Mouse (Mus musculus) heart, embryonic 11.5 days (tissue): Measurements from ENCODE around the gene Zfp282. TPM values are rescaled to one million over a fixed set of nuclear protein-coding genes. Genes with fewer than 3 reads are reported as not detected.
A peak's percentile ranks its signal among the peaks of the same experiment; 100 is the strongest.

ENCODE experiments used
- ATAC-seq: fragments of 200-750 bp; cut with Nextera tagmentation; replicated peaks from 2 replicates; pipeline ENCODE4 v1.8.0; 2017; ENCODE audit warnings: moderate library complexity; ENCODE audit not compliant: insufficient number of reproducible peaks, low FRiP score, low TSS enrichment
- H3K27ac ChIP-seq: fragments of 300-500 bp; sonication (generic); 2 replicates; pipeline ENCODE4 v1.5.1; 2014; ENCODE audit warnings: mild to moderate bottlenecking, low read depth, low read length
- H3K27me3 ChIP-seq: fragments of 300-500 bp; sonication (generic); 2 replicates; pipeline ENCODE4 v1.6.1; 2014; ENCODE audit warnings: mild to moderate bottlenecking, low read length, mixed read lengths; ENCODE audit not compliant: control insufficient read depth, insufficient read depth
- H3K36me3 ChIP-seq: fragments of 300-500 bp; sonication (generic); 2 replicates; pipeline ENCODE4 v1.6.1; 2014; ENCODE audit warnings: mild to moderate bottlenecking, low read length, moderate library complexity, mixed read lengths; ENCODE audit not compliant: control insufficient read depth, insufficient read depth
- H3K4me1 ChIP-seq: fragments of 300-500 bp; sonication (generic); 2 replicates; pipeline ENCODE4 v1.6.1; 2014; ENCODE audit warnings: low read length; ENCODE audit not compliant: control insufficient read depth, insufficient read depth
- H3K4me2 ChIP-seq: fragments of 300-500 bp; sonication (generic); 2 replicates; pipeline ENCODE4 v1.6.1; 2014; ENCODE audit warnings: mild to moderate bottlenecking, moderate library complexity
- H3K4me3 ChIP-seq: fragments of 300-500 bp; sonication (generic); 2 replicates; pipeline ENCODE4 v1.5.1; 2014; ENCODE audit warnings: low read depth, low read length
- H3K9ac ChIP-seq: fragments of 300-500 bp; sonication (generic); 2 replicates; pipeline ENCODE4 v1.6.1; 2014; ENCODE audit warnings: mild to moderate bottlenecking, low read depth, low read length, moderate library complexity
- H3K9me3 ChIP-seq: fragments of 300-500 bp; sonication (generic); replicated peaks from 2 replicates; pipeline ENCODE4 v1.6.1; 2016; ENCODE audit warnings: low read length; ENCODE audit not compliant: control insufficient read depth
- WGBS: fragments of 180-500 bp; shearing (Covaris S2); extraction: QIAGEN DNeasy Blood & Tissue Kit; methylation state at CpG from one replicate; pipeline ENCODE4 v1.1.7; 2014; ENCODE audit not compliant: insufficient replicate concordance; 5-methylcytosine and 5-hydroxymethylcytosine counted together
- polyA plus RNA-seq: library from polyadenylated mRNA; unstranded; fragments of >200 nt; fragmentation: Nextera tagmentation; extraction: Ambion mirVana; gene quantifications from 2 replicates; pipeline ENCODE4 v1.2.1, GENCODE M21; 2014

The Zfp282 gene
- polyA plus RNA-seq, 1 experiment from 2014 or later, result 6.0 TPM

DNA sequence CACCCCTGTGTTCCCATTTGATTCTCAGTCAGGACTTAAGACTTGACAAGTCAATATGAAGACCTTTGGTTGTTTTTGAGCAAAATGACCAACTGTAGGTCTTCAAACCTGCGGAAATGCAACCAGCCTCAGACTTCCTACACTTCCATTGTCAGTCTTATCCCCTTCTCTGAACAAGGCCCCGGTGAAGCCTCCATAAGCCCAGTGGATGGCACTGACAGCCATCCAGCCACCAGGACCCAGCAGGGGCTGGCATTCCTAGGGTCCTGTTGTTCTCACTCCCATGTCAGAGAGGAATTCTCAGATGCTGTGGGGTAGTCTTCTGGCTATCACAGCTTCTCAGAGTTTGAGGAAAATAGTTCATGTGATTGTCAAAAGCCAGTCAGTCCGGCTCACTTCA is 1.6 kb downstream of the Zfp282 start:
- H3K27ac ChIP-seq, result no peak overlapping the region

DNA sequence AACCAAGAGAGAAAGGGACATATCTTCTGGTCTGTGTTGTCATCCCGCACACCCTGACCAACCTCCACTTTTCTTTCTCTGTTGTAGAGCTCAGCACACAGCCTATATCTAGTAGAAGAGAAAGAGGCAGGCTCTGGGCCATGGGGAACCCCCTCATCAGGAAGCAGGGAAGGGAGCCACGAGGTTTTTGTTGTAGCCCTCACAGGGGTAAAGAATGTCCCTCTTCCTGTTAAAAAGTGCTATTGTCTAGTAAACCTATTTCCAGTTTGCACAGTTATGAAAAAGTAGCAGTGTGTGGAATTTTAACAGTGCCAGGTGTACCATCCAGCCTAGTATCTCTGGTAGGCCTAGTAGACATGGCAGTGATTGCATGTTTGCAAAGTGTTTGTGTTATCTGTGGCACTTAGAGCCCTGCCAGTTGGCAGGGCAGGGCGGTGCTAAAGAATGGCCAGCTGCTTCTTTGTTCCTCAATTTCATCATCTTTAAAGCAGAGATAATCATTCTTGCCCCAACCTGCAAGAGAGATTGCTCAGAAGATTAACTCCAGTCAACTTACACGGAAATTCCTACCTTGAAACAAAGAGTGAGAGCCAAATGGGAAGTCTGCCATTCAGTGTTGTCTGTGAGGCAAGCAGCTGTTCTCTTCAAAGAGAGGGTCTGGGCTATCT is 2.2 kb downstream of the Zfp282 start:
- H3K27ac ChIP-seq, result no peak overlapping the region
- H3K9me3 ChIP-seq, result no peaks in the 10 kb centered on the region
- peak overlapping the region; percentile 93; the same call in 1 of the 2 replicates for H3K9ac ChIP-seq
- 69% methylated on average over 4 of the region's 4 CpGs for WGBS
- H3K4me1 ChIP-seq, result peaks cover 12% of the 10 kb centered on the region
- ATAC-seq, result no peak
- peaks cover 10% of the 10 kb centered on the region; the same call in 1 of the 2 replicates for H3K36me3 ChIP-seq
- peak overlapping the region; percentile 87 for H3K4me2 ChIP-seq
- H3K4me3 ChIP-seq, result no peak overlapping the region
- H3K27me3 ChIP-seq, result no peaks in the 10 kb centered on the region

More for the DNA sequence above, 1.6 kb downstream of the Zfp282 start:
- H3K4me2 ChIP-seq, result peak overlapping the region; percentile 87
- WGBS, result 50% methylated on average over 3 of the region's 3 CpGs
- peak overlapping the region; percentile 93 for H3K9ac ChIP-seq
- peaks cover 12% of the 10 kb centered on the region for H3K4me1 ChIP-seq
- peak overlapping the region; percentile 91 for H3K4me3 ChIP-seq
- H3K27me3 ChIP-seq, result no peaks in the 10 kb centered on the region
- no peak for ATAC-seq
- H3K9me3 ChIP-seq, result no peaks in the 10 kb centered on the region
- peaks cover 10% of the 10 kb centered on the region; the same call in 1 of the 2 replicates for H3K36me3 ChIP-seq

DNA sequence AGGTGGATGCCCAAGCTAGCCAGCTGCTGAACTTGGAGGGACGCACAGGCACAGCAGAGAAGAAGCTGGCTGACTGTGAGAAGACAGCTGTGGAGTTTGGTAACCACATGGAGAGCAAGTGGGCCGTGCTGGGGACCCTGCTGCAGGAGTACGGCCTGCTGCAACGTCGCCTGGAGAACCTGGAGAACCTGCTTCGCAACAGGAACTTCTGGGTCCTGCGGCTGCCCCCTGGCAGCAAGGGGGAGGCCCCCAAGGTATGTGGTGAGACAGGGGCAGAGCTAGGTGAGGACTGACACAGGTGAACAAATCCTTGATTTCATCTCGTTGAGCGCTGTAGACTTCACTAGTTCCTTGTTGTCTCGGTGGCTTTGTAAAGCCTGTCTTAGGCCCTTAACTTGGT is 3.2 kb downstream of the Zfp282 start:
- peaks cover 12% of the 10 kb centered on the region; the same call in 1 of the 2 replicates for H3K36me3 ChIP-seq
- no peaks in the 10 kb centered on the region for H3K9me3 ChIP-seq
- H3K4me3 ChIP-seq, result no peak overlapping the region
- H3K4me1 ChIP-seq, result peaks cover 12% of the 10 kb centered on the region
- no peak overlapping the region for H3K27ac ChIP-seq
- H3K9ac ChIP-seq, result no peak overlapping the region
- H3K27me3 ChIP-seq, result no peaks in the 10 kb centered on the region
- no peak for ATAC-seq
- H3K4me2 ChIP-seq, result no peak overlapping the region
- WGBS, result 90% methylated on average over 10 of the region's 10 CpGs

DNA sequence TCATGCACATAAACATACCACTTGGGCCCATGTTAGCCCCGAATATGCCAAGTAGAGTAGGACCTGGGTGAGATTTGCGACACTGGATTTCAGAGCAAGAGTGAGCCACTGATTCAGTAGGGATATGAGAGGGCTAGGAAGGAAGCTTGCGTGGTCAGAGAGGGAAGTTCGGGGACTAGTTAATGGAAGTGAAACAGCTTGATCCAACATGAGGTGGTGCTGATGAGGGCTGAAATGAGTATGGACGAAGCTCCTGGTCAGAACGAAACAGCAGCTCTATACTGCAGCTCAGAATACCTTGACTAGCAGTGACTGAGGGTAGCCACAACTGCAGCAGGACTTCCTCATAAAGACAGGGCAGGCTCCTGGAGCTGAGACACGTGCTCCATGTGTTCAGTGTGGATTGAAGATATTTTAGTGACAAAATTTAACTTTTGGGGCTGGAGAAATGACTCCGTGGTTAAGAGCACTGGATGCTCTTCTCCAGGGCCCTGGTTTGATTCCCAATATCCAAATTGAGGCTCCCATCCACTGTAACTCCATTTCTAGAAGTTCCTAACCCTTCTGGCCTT is 11.9 kb downstream of the Zfp282 start:
- H3K4me3 ChIP-seq, result no peak overlapping the region
- H3K9me3 ChIP-seq, result no peaks in the 10 kb centered on the region
- no peaks in the 10 kb centered on the region for H3K4me1 ChIP-seq
- H3K27me3 ChIP-seq, result no peaks in the 10 kb centered on the region
- H3K9ac ChIP-seq, result no peak overlapping the region
- H3K36me3 ChIP-seq, result peaks cover 34% of the 10 kb centered on the region
- ATAC-seq, result no peak
- no peak overlapping the region for H3K4me2 ChIP-seq
- WGBS, result 81% methylated on average over 8 of the region's 8 CpGs
- H3K27ac ChIP-seq, result no peak overlapping the region

DNA sequence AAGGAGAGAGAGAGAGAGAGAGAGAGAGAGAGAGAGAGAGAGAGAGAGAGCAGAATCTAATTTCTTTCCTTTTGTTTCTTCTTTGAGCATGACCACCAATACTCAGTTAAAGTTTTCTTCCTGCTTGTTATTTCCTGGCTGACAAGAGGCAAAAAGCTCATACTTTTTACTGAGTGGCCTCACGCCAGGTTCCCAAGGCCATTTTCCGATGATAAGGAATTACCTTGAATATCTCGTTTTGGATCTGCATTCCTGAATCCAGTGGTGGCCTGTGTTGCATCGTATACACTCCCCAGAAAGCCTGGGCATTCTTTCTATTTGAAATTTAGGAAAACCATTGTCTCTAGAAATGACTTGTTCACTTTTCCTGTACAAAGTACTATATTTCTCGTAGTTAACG is 22.4 kb downstream of the Zfp282 start:
- H3K36me3 ChIP-seq, result peaks cover 29% of the 10 kb centered on the region
- no peak overlapping the region for H3K4me3 ChIP-seq
- no peak overlapping the region for H3K9ac ChIP-seq
- no peaks in the 10 kb centered on the region for H3K4me1 ChIP-seq
- peaks cover 14% of the 10 kb centered on the region for H3K27me3 ChIP-seq
- no peak for ATAC-seq
- no peaks in the 10 kb centered on the region; the same call in 1 of the 2 replicates for H3K9me3 ChIP-seq
- 85% methylated on average over 6 of the region's 6 CpGs for WGBS
- H3K27ac ChIP-seq, result no peak overlapping the region
- H3K4me2 ChIP-seq, result no peak overlapping the region

DNA sequence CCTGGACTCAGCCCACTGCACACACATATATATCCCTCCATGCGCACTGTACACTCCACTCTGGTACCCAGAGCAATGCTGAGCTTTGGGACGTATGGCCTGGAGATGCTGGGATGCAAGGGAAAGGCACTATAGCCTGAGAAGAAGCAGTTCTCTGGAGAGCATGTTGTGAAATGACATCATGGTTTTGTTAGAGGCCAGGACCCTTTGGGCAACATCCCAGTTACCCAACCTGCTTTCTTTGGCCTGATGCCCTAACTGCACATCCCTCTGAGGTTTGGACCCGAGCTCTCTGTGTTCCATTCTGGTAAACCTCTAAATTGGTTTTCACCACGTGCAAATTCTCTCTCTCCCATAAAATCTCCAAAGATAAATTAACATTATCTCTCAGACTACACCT is 26.6 kb downstream of the Zfp282 start:
- peaks cover 36% of the 10 kb centered on the region for H3K27me3 ChIP-seq
- H3K4me1 ChIP-seq, result no peaks in the 10 kb centered on the region
- no peak overlapping the region for H3K9ac ChIP-seq
- H3K4me2 ChIP-seq, result no peak overlapping the region
- H3K36me3 ChIP-seq, result peaks cover 44% of the 10 kb centered on the region
- no peak overlapping the region for H3K27ac ChIP-seq
- H3K9me3 ChIP-seq, result peaks cover 2% of the 10 kb centered on the region
- WGBS, result 68% methylated on average over 4 of the region's 4 CpGs
- no peak for ATAC-seq
- no peak overlapping the region for H3K4me3 ChIP-seq

DNA sequence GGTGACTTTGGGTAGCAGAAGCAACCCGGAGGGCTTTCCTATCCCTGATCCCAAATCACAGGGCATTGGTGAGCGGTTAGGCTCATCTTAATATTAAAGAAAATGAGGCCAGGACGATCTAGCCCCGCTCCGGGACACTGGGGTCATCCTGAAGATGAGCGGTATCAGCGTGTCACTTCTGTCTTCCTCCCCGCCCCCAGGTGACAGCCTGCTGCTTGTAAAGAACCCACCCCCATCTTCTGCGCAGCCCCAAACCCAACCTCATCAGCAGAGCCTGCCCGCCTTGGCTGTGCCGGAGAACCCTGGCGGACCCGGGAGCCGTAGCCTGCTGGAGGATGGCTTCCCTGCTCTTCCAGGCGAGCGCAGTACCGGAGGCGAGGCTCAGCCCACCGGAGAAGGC is 27.4 kb downstream of the Zfp282 start:
- Histone ChIP-seq H3K9me3 (peaks cover 2% of the 10 kb centered on the region), H3K4me1 (no peaks in the 10 kb centered on the region), H3K4me3 (peak overlapping the region; percentile 30), H3K27ac (no peak overlapping the region), H3K9ac (no peak overlapping the region), H3K36me3 (peaks cover 40% of the 10 kb centered on the region), H3K27me3 (peaks cover 36% of the 10 kb centered on the region), H3K4me2 (peak overlapping the region; percentile 55)
- 40% methylated on average over 19 of the region's 19 CpGs for WGBS
- no peak for ATAC-seq

DNA sequence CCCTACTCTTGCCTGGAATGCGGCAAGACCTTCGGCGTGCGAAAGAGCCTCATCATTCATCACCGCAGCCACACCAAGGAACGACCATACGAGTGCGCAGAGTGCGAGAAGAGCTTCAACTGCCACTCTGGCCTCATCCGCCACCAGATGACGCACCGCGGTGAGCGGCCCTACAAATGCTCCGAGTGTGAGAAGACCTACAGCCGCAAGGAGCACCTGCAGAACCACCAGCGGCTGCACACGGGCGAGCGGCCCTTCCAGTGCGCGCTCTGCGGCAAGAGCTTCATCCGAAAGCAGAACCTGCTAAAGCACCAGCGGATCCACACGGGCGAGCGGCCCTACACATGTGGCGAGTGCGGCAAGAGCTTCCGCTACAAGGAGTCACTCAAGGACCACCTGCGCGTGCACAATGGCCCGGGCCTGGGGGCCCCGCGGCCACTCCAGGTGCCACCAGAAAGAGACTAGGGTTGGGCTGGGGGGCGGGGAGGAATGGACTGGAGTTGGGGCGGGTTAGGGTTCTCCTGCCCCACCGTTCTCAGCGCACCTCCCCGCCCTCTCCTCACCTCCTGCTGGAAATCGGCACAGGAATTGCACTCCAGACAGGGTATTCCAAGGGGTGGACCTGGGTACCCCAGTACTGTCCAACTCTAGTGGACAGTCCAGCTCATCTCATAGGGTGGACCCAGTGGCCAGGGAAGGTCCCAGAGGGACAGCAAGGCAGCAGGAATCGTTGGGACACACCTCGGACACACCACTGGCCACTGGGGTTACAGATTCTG is 28.1 kb downstream of the Zfp282 start:
- Histone ChIP-seq H3K27me3 (peaks cover 36% of the 10 kb centered on the region), H3K4me3 (peak overlapping the region; percentile 30), H3K27ac (no peak overlapping the region), H3K4me1 (no peaks in the 10 kb centered on the region), H3K36me3 (peaks cover 40% of the 10 kb centered on the region), H3K9ac (no peak overlapping the region), H3K9me3 (peaks cover 2% of the 10 kb centered on the region), H3K4me2 (peak overlapping the region; percentile 55)
- 51% methylated on average over 44 of the region's 44 CpGs for WGBS
- ATAC-seq, result no peak
